Mouse (Mus musculus) thymus, postnatal 0 days (tissue): ENCODE data around the gene Trpc6. TPM values are rescaled to one million over a fixed set of nuclear protein-coding genes. Genes with fewer than 3 reads are reported as not detected.

Source experiments
- DNase-seq: peaks from one replicate; pipeline ENCODE4 v3.0.0-alpha.2; 2015; ENCODE audit warnings: low spot score
- polyA plus RNA-seq: library from polyadenylated mRNA; unstranded; fragments of >200 nt; fragmentation: Nextera tagmentation; extraction: Ambion mirVana; gene quantifications from 2 replicates; pipeline ENCODE4 v1.2.1, GENCODE M21; 2015

The Trpc6 gene
- 0.09 and 0.13 TPM in 2 replicates for polyA plus RNA-seq

DNA sequence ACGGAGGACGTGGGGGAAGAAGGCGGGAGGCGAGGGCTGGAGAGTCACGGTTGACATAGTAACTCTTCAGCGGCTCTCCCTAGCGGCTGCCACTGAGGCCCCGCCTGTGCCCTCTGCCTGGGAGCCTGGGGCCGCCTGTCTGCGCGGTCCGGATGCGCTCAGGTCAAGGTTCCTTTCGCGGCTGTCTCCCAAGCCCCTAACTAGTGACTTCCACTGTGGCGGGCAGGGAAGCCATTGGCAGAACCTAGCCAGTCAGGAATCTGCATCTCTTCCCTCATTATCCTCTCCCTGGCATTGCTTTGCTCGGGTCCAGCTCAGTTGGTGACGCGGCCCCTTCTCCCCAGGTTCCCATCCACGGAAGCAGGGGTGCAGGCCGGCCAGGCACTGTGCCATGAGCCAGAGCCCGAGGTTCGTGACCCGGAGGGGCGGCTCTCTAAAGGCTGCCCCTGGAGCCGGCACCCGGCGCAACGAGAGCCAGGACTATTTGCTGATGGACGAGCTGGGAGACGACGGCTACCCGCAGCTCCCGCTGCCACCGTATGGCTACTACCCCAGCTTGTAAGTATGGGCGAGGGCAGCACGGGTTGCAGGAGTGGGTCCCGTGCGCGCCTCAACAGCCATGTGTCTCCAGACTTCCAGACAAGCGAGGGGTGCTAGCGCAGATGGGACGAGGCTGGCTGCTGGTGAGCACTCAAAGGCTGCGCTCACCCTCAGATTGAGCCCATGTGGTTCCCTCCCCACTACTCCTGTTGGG, at the start of gene Trpc6:
Gene Trpc6, plus strand, starts transcription at position 102 of the 754 bp plus-strand sequence.
- DNase-seq = no peak

DNA sequence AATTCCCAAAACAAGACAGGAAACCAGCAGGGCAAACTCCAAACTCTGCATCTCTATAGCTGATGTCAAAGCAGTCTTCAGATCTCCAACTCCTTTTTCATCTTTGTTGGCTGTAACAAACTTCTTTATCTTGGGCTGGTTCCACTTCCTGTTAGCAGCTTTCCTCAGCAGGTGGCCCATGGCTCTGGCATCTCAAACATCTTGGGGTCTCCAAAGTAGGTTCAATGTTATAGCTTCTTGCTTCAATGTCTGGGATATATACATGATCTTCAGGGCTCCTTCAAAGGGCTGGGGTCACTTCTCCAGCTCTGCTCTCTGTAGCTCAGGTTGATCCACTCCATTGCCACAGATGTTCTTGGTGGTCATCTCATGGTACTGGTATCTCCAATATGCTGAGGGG, 23.0 kb upstream of the Trpc6 start:
- DNase-seq = no peak

DNA sequence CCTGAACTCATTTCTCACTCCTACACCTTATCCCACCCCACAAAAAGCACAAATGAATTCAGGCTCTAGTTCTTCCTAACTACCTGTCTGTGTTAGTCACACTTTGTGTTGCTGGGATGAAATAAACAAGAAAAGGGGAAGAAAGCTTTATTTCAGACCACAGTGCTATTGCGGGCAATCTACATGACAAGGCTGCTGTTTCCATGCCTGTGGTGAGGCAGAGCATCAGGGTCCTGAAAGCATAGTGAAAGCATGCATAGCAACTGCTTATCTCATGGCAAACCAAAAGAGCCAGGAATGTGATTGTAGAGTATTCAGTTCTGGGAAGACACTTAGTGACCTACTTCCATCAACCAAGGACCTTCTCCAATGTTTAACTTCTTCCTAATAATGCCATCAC, 10.3 kb upstream of the Trpc6 start:
- no peak for DNase-seq

DNA sequence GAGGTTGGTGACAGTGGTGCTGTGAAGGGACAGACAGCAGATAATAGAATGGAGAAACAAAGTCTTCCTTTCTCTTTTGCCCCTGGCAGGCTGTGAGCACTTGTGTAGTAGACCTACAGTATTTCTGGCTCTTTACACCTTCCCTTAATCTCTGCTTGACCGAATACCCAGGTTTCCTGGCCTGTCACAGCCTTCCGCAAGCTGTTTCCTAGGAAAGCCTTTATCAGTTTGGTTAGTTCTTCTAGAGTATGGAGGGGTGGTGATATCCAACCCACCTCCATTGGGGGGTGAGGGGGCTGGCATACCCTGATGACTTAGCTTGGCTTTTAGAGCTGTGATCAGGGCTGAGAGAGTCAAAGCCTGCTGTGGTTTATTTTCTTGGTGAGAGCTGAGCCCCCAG, 1.3 kb downstream of the Trpc6 start:
- no peak for DNase-seq

DNA sequence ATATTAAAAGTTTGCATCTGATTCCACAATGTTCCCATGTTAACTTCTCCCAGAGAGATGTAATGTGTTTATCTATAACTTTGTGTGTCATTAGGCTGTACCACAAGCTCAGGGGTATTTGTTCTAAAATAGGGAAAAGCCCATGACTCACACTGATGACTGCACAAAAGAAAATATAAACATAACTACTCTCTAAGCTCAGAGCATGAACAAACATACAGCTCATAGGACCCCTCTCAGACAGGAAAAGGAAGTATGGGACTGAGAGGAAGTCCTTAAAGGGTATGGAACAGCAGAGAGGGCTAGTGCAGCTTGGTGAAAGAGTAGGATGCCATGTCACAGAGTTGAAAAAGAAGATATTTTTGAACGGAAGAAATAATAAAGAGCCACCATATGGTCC, 14.6 kb downstream of the Trpc6 start:
- DNase-seq = no peak

DNA sequence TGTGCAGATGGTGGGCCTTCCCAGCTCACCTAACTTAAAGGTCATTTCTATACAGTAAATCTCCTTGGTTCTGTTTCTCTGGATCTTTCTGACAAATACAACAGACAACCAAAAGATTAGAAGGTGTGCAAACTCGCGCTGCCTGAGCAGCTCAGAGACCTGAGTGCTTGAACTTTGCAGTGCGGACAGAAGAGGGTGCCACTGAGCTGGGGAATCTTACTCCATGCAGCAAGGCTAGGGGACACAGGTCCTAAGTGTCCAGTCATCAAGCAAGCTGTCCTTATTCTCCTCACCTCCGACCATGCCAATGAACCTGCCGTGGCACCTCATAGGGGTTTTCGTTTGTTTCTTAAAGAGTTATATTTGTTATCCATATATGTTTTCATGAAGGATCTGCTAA, 48.7 kb downstream of the Trpc6 start:
- no peak for DNase-seq

DNA sequence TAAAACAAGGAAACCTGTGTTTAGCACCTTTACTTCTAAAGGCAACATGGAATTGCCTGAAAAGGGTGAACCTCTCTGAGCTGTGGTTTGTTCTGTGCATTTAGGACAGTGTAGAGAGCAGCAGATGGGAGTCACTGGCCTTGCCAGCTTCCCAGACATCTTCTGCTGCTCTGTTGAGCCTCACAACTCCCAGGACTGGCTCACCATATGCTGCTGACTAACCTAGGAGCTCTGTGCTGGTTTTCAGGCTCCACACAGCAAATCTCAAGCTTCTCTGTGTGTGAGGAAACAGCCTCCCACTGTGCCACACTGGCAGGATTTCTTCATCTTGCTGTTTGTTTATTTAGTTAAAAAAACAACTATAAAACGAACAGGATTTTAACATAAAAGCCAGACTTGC, 53.1 kb downstream of the Trpc6 start:
- no peak for DNase-seq

DNA sequence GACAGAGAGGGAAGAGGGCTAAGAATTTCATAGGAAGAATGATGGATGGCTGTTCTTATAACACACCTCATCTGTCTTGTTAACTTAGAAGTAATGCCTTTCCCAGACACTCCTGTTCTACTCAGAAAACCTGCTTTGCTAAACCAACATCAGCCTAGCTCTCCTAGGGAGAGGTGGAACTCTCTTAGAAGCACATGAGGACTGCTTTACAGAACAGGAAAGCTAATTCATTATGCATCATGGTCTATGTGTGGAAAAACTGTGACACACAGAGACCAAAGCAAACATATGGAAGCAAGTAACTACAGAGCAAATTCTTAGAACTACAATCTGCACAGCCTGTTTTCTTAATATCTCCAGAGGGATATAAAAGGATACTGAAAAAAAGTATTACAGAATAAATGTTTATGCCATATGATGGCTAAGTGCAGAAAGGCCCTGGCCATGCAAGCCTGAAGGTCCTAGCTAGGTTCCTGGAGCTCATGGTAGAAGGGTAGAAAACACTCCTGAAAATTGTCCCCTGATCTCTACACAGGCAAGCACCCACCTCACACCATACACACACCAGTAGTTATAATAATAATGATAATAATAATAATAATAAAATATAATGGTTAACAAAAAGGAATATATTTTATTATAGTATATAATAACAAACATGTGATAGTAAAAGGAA, 63.0 kb downstream of the Trpc6 start:
- DNase-seq = no peak

DNA sequence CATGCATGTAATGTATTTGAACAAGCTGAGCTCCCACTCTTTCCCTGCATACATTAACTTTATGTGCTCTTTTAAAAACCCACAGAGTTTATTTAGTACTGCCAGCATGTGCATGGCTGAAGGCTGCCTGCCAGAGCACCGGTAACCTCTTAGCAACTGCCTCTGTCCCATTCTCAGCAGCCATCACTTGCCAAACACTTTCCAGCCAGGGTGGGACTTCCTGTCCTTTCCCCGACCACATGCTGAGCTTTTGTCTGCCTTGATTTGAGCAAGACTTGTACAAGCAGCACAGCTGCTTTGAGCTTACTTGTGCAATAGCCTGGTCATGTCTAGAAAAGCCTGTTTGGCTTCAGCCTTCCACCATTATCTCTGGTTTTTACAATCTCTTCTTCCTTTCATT, 90.4 kb downstream of the Trpc6 start:
- no peak for DNase-seq

DNA sequence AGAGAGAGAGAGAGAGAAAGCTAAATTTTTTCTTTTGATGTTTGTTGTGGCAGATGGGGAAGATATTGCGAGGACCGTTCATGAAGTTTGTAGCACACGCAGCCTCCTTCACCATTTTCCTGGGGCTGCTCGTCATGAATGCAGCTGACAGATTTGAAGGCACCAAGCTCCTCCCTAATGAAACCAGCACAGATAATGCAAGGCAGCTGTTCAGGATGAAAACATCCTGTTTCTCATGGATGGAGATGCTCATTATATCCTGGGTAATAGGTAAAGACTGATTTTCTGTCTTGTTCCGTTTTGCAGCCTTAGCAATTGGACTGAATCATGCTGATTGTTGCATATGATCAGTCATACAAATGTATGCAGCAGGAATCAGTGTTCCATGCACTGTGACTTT, 99.5 kb downstream of the Trpc6 start:
- DNase-seq = no peak

DNA sequence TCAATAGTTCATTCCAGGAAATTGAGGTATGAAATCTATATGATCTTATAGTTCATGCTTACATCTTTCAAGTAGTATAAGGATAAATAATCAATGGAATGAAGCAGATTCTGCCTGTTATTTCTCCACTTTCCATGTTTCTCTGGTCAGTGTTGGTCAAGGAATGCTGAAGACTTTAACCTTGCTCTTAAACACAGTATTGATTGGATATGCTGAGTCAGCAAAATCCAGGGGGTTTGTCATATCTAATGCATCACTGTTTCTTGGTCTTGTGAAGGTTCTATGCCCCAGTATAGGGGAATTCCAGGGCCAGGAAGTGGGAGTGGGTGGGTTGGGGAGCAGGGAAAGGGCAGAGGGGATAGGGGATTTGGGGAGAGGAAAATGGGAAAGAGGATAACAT, 111.4 kb downstream of the Trpc6 start:
- DNase-seq = no peak

DNA sequence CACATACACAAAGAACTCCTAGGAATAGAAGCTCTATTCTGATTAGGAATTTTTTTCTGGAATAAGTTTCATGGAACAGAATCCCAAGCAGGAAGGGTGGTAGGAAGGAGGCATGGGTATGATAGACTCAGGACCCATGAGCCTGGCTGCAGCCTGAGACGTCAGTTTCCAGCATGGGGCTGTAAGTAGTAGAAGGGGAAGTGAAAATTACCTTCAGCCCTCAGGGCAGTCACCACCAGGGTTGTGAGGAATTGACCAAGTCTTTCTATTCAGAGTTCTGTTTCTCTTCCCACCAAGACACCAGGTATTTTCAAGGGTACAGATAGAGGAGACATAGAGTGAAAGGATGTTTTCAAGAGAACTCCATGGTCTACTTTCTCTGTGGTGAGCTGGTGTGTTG, 129.0 kb downstream of the Trpc6 start:
- DNase-seq = no peak

DNA sequence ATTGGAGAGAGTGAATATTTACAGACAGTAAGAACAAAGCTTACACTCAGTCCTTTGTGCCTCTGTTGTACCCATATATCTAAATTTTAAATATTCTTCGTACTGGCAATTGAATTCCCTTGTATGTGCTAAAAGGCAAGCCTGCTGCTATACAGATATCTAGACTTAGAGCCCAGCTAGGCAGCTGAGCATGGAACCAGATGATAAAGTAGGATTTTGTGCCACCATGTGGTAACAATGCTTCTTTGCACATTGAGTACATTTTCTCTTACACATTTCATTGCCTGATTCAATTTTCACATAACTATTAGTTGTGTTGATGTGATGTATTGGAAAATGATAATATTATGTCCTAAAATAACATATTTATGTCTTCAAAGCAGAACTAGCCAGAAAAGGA, 132.7 kb downstream of the Trpc6 start:
- no peak for DNase-seq

DNA sequence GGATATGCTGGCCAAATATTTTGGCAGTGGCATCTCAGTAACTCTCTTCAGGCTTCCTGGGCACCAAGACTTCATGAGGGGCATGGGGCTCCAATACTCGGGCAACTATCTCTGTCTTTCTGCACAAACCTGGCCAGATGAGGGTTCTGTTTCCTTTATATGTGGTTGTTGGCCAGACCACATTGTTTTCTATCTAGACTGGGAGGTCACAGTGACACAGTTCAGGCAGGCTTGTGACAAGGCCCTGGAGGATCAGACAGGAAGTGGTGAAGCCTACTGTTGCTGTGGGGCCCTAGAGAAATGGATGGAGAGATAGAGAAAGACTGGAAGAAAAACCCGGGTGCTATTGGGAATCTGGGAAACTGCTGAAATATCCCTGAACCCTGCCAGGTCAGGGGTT, 149.2 kb downstream of the Trpc6 start:
- DNase-seq = peak; percentile 16

DNA sequence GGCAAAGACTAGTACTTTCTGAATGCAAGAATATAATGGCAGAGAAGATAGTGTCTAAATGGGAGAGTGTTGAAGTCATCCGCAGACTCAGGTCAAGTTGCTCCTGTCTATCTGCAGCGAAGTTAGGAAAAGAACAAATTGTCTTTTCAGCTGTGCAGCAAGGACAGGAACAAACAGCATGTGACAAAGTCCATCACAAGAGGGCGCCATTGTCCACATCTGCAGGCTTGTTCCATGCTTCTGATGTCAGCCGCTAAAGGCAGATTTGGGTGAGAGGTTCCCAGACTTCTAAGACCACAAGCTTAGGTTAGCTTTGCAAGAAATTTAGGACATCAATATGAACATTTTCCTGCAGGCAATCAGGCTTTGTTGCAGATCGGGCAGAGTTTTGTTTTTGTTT, 156.7 kb downstream of the Trpc6 start:
- peak; percentile 40 for DNase-seq

DNA sequence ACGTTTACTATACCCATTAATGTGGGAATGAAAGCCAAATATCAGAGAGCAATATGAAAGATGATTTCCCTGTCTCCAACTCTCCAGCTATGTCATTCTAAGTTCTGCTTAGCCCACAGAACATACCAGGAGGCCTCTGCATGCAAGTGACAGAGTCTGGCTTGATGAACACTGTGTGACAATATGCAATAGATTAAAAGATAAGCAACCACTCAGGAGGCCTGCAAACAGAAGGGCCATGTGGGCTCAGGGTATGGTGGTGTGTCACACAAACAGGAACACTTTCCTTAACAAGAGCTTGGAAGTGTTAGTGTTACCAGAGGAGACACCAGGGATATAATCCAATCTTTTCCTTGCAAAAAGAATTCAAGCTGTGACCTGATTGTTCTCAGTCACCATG, 159.6 kb downstream of the Trpc6 start:
- no peak for DNase-seq

DNA sequence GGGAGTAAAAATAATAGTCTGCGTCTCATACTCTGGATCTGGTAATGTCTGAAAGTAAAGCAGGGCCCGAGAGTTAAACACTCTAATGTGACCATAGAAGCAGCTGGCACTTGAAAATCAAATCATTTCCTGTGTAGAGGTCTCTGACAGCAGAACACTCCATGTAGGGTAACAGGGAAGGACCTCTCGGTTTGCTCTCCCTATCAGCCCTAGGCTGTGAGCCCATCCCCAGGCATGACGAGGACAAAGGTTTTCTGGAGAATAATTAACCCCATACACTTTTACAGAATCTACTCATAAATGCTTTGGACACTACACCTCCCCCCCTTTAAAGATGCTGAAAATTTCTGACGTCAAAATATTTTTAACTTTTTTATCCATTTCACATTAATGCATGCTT, 160.0 kb downstream of the Trpc6 start:
- no peak for DNase-seq

DNA sequence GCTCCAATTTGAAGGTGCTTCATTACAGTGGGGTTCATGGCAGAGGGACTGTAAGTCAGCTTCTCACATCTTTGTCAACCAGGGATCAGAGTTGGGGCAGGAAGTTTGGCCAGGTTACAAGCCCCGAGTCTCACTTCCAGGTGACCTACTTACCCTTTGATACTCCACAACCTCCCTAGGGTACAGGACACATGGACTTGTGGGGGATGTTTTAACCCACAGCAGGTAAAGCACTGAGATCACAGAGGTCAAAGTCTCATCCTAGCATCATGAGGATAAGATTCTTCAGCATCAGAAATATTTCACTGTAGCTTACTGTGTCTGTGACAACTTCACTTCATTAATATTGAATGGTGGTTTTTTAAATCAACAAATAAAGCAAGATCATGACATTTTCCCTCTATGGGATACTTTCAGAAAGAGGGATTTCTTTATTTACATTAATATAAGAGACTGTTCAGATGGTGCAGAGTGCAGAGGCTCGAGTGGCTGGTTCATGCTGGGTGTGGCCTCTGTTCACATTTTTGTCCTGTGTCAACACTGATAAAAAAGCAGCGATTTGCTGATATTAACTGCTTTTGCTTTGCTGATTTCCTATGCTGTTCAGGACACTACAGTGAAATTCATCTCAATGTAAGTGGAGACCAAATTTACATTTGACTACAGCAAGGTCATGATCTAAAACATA, 166.3 kb downstream of the Trpc6 start:
- no peak for DNase-seq

DNA sequence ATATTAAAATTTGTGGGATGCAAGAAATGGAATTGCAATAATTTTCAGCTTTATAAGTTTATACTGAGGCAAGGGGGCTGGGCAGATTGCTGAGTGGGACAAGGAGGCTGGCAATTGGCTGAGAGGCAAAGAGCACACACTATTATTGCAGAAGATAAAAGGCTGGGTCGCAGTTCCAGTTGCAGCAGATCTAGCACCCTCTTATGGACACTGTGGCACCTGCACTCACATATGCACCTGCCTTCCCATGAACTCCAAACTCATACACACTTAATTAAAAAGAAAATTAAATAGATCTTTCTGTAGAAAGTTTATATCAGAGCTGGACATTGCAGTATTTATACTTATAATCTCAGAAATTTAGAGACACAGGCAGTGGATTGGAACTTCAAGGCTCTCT, 175.1 kb downstream of the Trpc6 start:
- no peak for DNase-seq

DNA sequence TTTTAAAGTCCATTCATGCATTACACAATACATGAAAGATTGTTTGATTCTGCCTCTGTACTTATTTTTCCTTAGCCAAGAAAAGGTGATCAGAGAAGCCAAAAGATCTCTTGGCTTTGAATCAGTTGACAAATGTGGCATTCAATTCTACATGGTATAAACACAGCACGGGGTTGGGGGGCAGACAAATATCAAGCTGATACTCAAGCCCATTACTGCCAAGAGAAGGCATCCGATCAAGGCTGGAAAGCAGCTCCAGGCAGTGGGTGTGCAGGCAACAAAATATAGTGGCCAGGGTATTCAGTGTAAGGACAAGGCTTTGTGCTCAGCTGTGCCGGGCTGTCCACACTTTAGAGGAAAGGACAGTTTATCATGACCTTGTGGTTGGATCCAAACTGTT, 185.1 kb downstream of the Trpc6 start:
- DNase-seq = no peak
